8 mouse cellular contexts compared by ENCODE assay signal in genomic region chr6:30675281-30675771, GRCm38 (mm10). TPM values are rescaled to one million over a fixed set of nuclear protein-coding genes. Genes with fewer than 3 reads are reported as not detected.
A peak's percentile ranks its signal among the peaks of the same experiment; 100 is the strongest.
DNase-seq lines count a peak whose midpoint lies in the region; ATAC-seq and TF ChIP-seq lines count a peak whose summit lies in the region.
"Had no signal": no experiment of that assay in that cellular context is flagged by ENCODE, and none has a peak within 500 bp of the region (broad histone marks: within the 10 kb centered on the region; RNA-seq: fewer than 3 reads in every experiment).

No protein-coding gene starts in this region.

- H3K9ac ChIP-seq in heart, postnatal 0 days (replicated peaks; ENCODE audit: low read depth, low read length), result peak overlapping the region; percentile 46
- peak overlapping the region; percentile 38; the same call in 1 of the 2 replicates for H3K9ac ChIP-seq in liver, embryonic 13.5 days

- no peaks in the 10 kb centered on the region for H3K36me3 ChIP-seq in heart, postnatal 0 days (replicated peaks; ENCODE audit: control insufficient read depth, insufficient read depth, low read length)
- no peaks in the 10 kb centered on the region for H3K36me3 ChIP-seq in liver, embryonic 13.5 days

- H3K4me3 ChIP-seq in embryonic fibroblast, embryonic 13.5 days (ENCODE audit: insufficient read depth, low read length), result no peak overlapping the region
- H3K4me3 ChIP-seq in heart, postnatal 0 days (ENCODE audit: low read depth, low read length), result no peak overlapping the region
- H3K4me3 ChIP-seq in liver, embryonic 13.5 days (replicated peaks), result no peak overlapping the region

- H3K4me2 ChIP-seq in heart, postnatal 0 days (ENCODE audit: low read depth, low read length), result peak overlapping the region; percentile 53
- H3K4me2 ChIP-seq in liver, embryonic 13.5 days, result no peak overlapping the region

- no peaks in the 10 kb centered on the region for H3K27me3 ChIP-seq in heart, postnatal 0 days (ENCODE audit: control insufficient read depth, insufficient read depth, low read length)
- no peaks in the 10 kb centered on the region for H3K27me3 ChIP-seq in liver, embryonic 13.5 days

- peak; percentile 38 to 43 for DNase-seq in right cerebral cortex, adult 2 months (ENCODE audit: low spot score in 2 of 2)
- no peak for DNase-seq in right cerebral cortex, postnatal 25 days
- DNase-seq in heart, postnatal 0 days (ENCODE audit: low spot score), result peak; percentile 34
- DNase-seq in liver, embryonic 13.5 days, result no peak
- DNase-seq in telencephalon, adult 2 months (ENCODE audit: low read depth, low spot score), result peak; percentile 26
- DNase-seq in frontal cortex, postnatal 36 days (ENCODE audit: low spot score in 2 of 2), result no peak

- TF ChIP-seq EP300 in heart, postnatal 0 days (IDR thresholded peaks at IDR 0.05; ENCODE audit: low read depth), result no peak

- no peak for TF ChIP-seq CTCF in embryonic fibroblast, embryonic 13.5 days (IDR thresholded peaks at IDR 0.05; ENCODE audit: borderline replicate concordance, insufficient read depth, low read length)
- no peak for TF ChIP-seq CTCF in heart, postnatal 0 days (IDR thresholded peaks at IDR 0.05; ENCODE audit: low read depth)

- WGBS in heart, postnatal 0 days, result 26% methylated on average over 11 of the region's 11 CpGs
- 47% methylated on average over 11 of the region's 11 CpGs for WGBS in liver, embryonic 13.5 days (ENCODE audit: insufficient replicate concordance)

- H3K4me1 ChIP-seq in embryonic fibroblast, embryonic 13.5 days (ENCODE audit: control insufficient read depth, insufficient read depth, low read length), result peaks cover 7% of the 10 kb centered on the region; the same call in 1 of the 2 replicates
- peaks cover 23% of the 10 kb centered on the region for H3K4me1 ChIP-seq in heart, postnatal 0 days (ENCODE audit: control insufficient read depth, insufficient read depth)
- peaks cover 39% of the 10 kb centered on the region for H3K4me1 ChIP-seq in liver, embryonic 13.5 days (replicated peaks)

- TF ChIP-seq POLR2A in embryonic fibroblast, embryonic 13.5 days (IDR thresholded peaks at IDR 0.05; ENCODE audit: low read depth, low read length), result no peak

- ATAC-seq in heart, postnatal 0 days (ENCODE audit: insufficient read depth, low read depth), result peak; percentile 39; the same call in 1 of the 2 replicates
- no peak for ATAC-seq in liver, embryonic 13.5 days (ENCODE audit: low read depth)

- no peaks in the 10 kb centered on the region for H3K9me3 ChIP-seq in heart, postnatal 0 days (replicated peaks; ENCODE audit: control insufficient read depth, low read length)
- no peaks in the 10 kb centered on the region for H3K9me3 ChIP-seq in liver, embryonic 13.5 days (replicated peaks)

- peak overlapping the region; percentile 30 for H3K27ac ChIP-seq in embryonic fibroblast, embryonic 13.5 days (ENCODE audit: insufficient read depth, low read length)
- H3K27ac ChIP-seq in heart, postnatal 0 days (ENCODE audit: low read depth), result peak overlapping the region; percentile 86
- peak overlapping the region; percentile 65 for H3K27ac ChIP-seq in liver, embryonic 13.5 days

RNA-seq across cellular contexts. Expression of gene Cep41, which starts 18.2 kb away (rescaled TPM):
- polyA plus RNA-seq in embryonic fibroblast, embryonic 13.5 days (2011; ENCODE audit: insufficient read length, low read depth, missing spikeins), result 8.7 and 14.9 TPM in 2 replicates
- total RNA-seq in heart, postnatal 0 days (2014; rRNA removed; ENCODE audit: low replicate concordance), result 1.7 and 4.7 TPM in 2 replicates
- 5.7 and 7.5 TPM in 2 replicates for polyA plus RNA-seq in heart, postnatal 0 days (2015; fragmentation: Nextera tagmentation; extraction: Ambion mirVana)
- polyA plus RNA-seq in liver, embryonic 13.5 days (2015; fragmentation: Nextera tagmentation; extraction: Ambion mirVana), result 5.2 and 7.3 TPM in 2 replicates

RNA-seq across cellular contexts. Expression of gene Cpa1, which starts 36.3 kb away (rescaled TPM):
- polyA plus RNA-seq in embryonic fibroblast, embryonic 13.5 days (2011; ENCODE audit: insufficient read length, low read depth, missing spikeins), result not detected in 2 replicates
- 11.5 and 16.8 TPM in 2 replicates for total RNA-seq in heart, postnatal 0 days (2014; rRNA removed; ENCODE audit: low replicate concordance)
- 4.4 and 6.2 TPM in 2 replicates for polyA plus RNA-seq in heart, postnatal 0 days (2015; fragmentation: Nextera tagmentation; extraction: Ambion mirVana)
- polyA plus RNA-seq in liver, embryonic 13.5 days (2015; fragmentation: Nextera tagmentation; extraction: Ambion mirVana), result 0.52 and 1.4 TPM in 2 replicates
- total RNA-seq: adrenal gland, adult 18-20 months had no signal

RNA-seq across cellular contexts. Expression of gene Mest, which starts 48.0 kb away (rescaled TPM):
- 44.3 and 540 TPM in 2 replicates for polyA plus RNA-seq in embryonic fibroblast, embryonic 13.5 days (2011; ENCODE audit: insufficient read length, low read depth, missing spikeins)
- 717 and 1,330 TPM in 2 replicates for total RNA-seq in heart, postnatal 0 days (2014; rRNA removed; ENCODE audit: low replicate concordance)
- polyA plus RNA-seq in heart, postnatal 0 days (2015; fragmentation: Nextera tagmentation; extraction: Ambion mirVana), result 664 and 669 TPM in 2 replicates
- 185 and 233 TPM in 2 replicates for polyA plus RNA-seq in liver, embryonic 13.5 days (2015; fragmentation: Nextera tagmentation; extraction: Ambion mirVana)

Comparison
In these comparisons a context has a peak if more than half of its experiments do, and no peak if none do; other contexts are left out.
1. DNase-seq: peak in right cerebral cortex, adult 2 months (2 of 2), heart, postnatal 0 days (single experiment) and telencephalon, adult 2 months (single experiment); none in right cerebral cortex, postnatal 25 days (single experiment), liver, embryonic 13.5 days (single experiment) and frontal cortex, postnatal 36 days (0 of 2).
2. H3K27ac ChIP-seq: peak in every context shown above with its lines; median percentile 86 in heart, postnatal 0 days; 65 in liver, embryonic 13.5 days; 30 in embryonic fibroblast, embryonic 13.5 days.